8 mouse cellular contexts compared by ENCODE assay signal in genomic region chr9:78108796-78109239, GRCm38 (mm10). TPM values are rescaled to one million over a fixed set of nuclear protein-coding genes. Genes with fewer than 3 reads are reported as not detected.
A peak's percentile ranks its signal among the peaks of the same experiment; 100 is the strongest.
DNase-seq lines count a peak whose midpoint lies in the region; ATAC-seq and TF ChIP-seq lines count a peak whose summit lies in the region.

TSS of gene Fbxo9 (minus strand) at chr9:78109065.
TSS of gene Ick (plus strand) at chr9:78109192.

- WGBS in embryonic facial prominence, embryonic 14.5 days, result under 1% methylated on average over 20 of the region's 20 CpGs
- WGBS in heart, adult 2 months, result 1% methylated on average over 20 of the region's 20 CpGs
- under 1% methylated on average over 20 of the region's 20 CpGs for WGBS in limb, embryonic 13.5 days
- under 1% methylated on average over 20 of the region's 20 CpGs for WGBS in midbrain, embryonic 16.5 days

- peak within 1 kb of the TSS; percentile 92 for H3K4me3 ChIP-seq in embryonic facial prominence, embryonic 14.5 days (ENCODE audit: low read depth, low read length)
- peak within 1 kb of the TSS; percentile 98 for H3K4me3 ChIP-seq in heart, adult 2 months
- peak within 1 kb of the TSS; percentile 92 for H3K4me3 ChIP-seq in limb, embryonic 13.5 days
- peak within 1 kb of the TSS; percentile 85 for H3K4me3 ChIP-seq in midbrain, embryonic 16.5 days (ENCODE audit: low read depth, low read length)

- peak; percentile 98 for DNase-seq in 3T3-L1 (ENCODE audit: low read depth, low spot score)
- peak; percentile 49 to 72 for DNase-seq in adrenal gland, postnatal 4 days (ENCODE audit: low spot score in 2 of 2)
- DNase-seq in embryonic facial prominence, embryonic 14.5 days (ENCODE audit: low spot score), result peak; percentile 99
- DNase-seq in heart, adult 2 months, result peak; percentile 85 to 91
- DNase-seq in kidney, adult 8-10 months, result peak; percentile 92 to 94
- DNase-seq in spleen, postnatal 14 days (ENCODE audit: low spot score in 2 of 2), result peak; percentile 65 to 79

- H3K9me3 ChIP-seq in embryonic facial prominence, embryonic 14.5 days (ENCODE audit: control insufficient read depth, low read length), result no peaks in the 10 kb centered on the region
- H3K9me3 ChIP-seq in limb, embryonic 13.5 days, result no peaks in the 10 kb centered on the region
- no peaks in the 10 kb centered on the region for H3K9me3 ChIP-seq in midbrain, embryonic 16.5 days (replicated peaks; ENCODE audit: control insufficient read depth, low read length, poor library complexity, severe bottlenecking)

- peak; percentile 79 for TF ChIP-seq POLR2A in heart, adult 2 months (IDR thresholded peaks at IDR 0.05; ENCODE audit: insufficient read depth, low read depth, low read length)

- H3K27ac ChIP-seq in embryonic facial prominence, embryonic 14.5 days (replicated peaks; ENCODE audit: low read depth, low read length), result peak within 1 kb of the TSS; percentile 92
- H3K27ac ChIP-seq in heart, adult 2 months, result peak within 1 kb of the TSS; percentile 96
- peak within 1 kb of the TSS; percentile 95 for H3K27ac ChIP-seq in limb, embryonic 13.5 days
- peak within 1 kb of the TSS; percentile 91 for H3K27ac ChIP-seq in midbrain, embryonic 16.5 days (ENCODE audit: low read length)

- TF ChIP-seq CTCF in heart, adult 2 months (IDR thresholded peaks at IDR 0.05), result no peak

- H3K36me3 ChIP-seq in embryonic facial prominence, embryonic 14.5 days (ENCODE audit: control insufficient read depth, insufficient read depth, low read length), result peaks cover 18% of the 10 kb centered on the region; the same call in 1 of the 2 replicates
- H3K36me3 ChIP-seq in heart, adult 2 months (ENCODE audit: control insufficient read depth, insufficient read depth, low read length), result peaks cover 9% of the 10 kb centered on the region
- peaks cover 19% of the 10 kb centered on the region for H3K36me3 ChIP-seq in limb, embryonic 13.5 days
- no peaks in the 10 kb centered on the region for H3K36me3 ChIP-seq in midbrain, embryonic 16.5 days (ENCODE audit: control insufficient read depth, insufficient read depth, low read length)

- no peak for TF ChIP-seq EP300 in heart, adult 2 months (IDR thresholded peaks at IDR 0.05; ENCODE audit: insufficient read depth, low read depth, low read length)

- peak within 1 kb of the TSS; percentile 89 for H3K9ac ChIP-seq in embryonic facial prominence, embryonic 14.5 days (ENCODE audit: low read depth, low read length)
- peak within 1 kb of the TSS; percentile 97 for H3K9ac ChIP-seq in heart, adult 2 months (ENCODE audit: low read depth, low read length)
- peak within 1 kb of the TSS; percentile 95 for H3K9ac ChIP-seq in limb, embryonic 13.5 days
- H3K9ac ChIP-seq in midbrain, embryonic 16.5 days (ENCODE audit: low read depth, low read length), result peak within 1 kb of the TSS; percentile 78

- intact Hi-C loops in heart, adult 2 months (cut with DNase I), result no loop called here

- peaks cover 14% of the 10 kb centered on the region for H3K4me1 ChIP-seq in embryonic facial prominence, embryonic 14.5 days (ENCODE audit: control insufficient read depth, insufficient read depth, low read length)
- peaks cover 8% of the 10 kb centered on the region for H3K4me1 ChIP-seq in heart, adult 2 months (ENCODE audit: control insufficient read depth, insufficient read depth, low read length)
- peaks cover 30% of the 10 kb centered on the region for H3K4me1 ChIP-seq in limb, embryonic 13.5 days
- peaks cover 15% of the 10 kb centered on the region for H3K4me1 ChIP-seq in midbrain, embryonic 16.5 days (ENCODE audit: control insufficient read depth, insufficient read depth, low read length)

- H3K79me2 ChIP-seq in heart, adult 2 months (replicated peaks; ENCODE audit: control insufficient read depth, insufficient read depth, low read length), result peaks cover 2% of the 10 kb centered on the region; the same call in 1 of the 2 replicates

- ATAC-seq in embryonic facial prominence, embryonic 14.5 days (ENCODE audit: low read depth), result peak; percentile 94
- ATAC-seq in limb, embryonic 13.5 days (ENCODE audit: low FRiP score, low read depth), result peak; percentile 95
- peak; percentile 96 for ATAC-seq in midbrain, embryonic 16.5 days

- peak within 1 kb of the TSS; percentile 91 for H3K4me2 ChIP-seq in embryonic facial prominence, embryonic 14.5 days (ENCODE audit: low read depth, low read length)
- H3K4me2 ChIP-seq in limb, embryonic 13.5 days (replicated peaks), result peak within 1 kb of the TSS; percentile 83
- peak within 1 kb of the TSS; percentile 91 for H3K4me2 ChIP-seq in midbrain, embryonic 16.5 days (ENCODE audit: low read length)

- no peaks in the 10 kb centered on the region for H3K27me3 ChIP-seq in embryonic facial prominence, embryonic 14.5 days (replicated peaks; ENCODE audit: control insufficient read depth, insufficient read depth, low read length)
- no peaks in the 10 kb centered on the region for H3K27me3 ChIP-seq in heart, adult 2 months (ENCODE audit: control insufficient read depth, insufficient read depth, low read length)
- H3K27me3 ChIP-seq in limb, embryonic 13.5 days, result no peaks in the 10 kb centered on the region
- no peaks in the 10 kb centered on the region for H3K27me3 ChIP-seq in midbrain, embryonic 16.5 days (ENCODE audit: control insufficient read depth, insufficient read depth, low read depth, low read length)

RNA-seq across cellular contexts. Expression of gene Fbxo9, which starts in this region (rescaled TPM):
- 10 to 100 TPM; 64.9 to 66.5 TPM for total RNA-seq in adrenal gland, postnatal 4 days (2021)
- 43.5 and 46.5 TPM in 2 replicates for polyA plus RNA-seq in embryonic facial prominence, embryonic 14.5 days (2014; fragmentation: Nextera tagmentation; extraction: Ambion mirVana)
- 10 to 100 TPM; 34.4 to 40.6 TPM for total RNA-seq in heart, adult 2 months (2021)
- polyA plus RNA-seq in heart, adult 2 months (2012; rRNA removed), result 64.1 and 69.5 TPM in 2 replicates
- polyA plus RNA-seq in limb, embryonic 13.5 days (2015; fragmentation: Nextera tagmentation; extraction: Ambion mirVana), result 36.8 and 39.4 TPM in 2 replicates
- 74.0 and 81.0 TPM in 2 replicates for polyA plus RNA-seq in midbrain, embryonic 16.5 days (2015; fragmentation: Nextera tagmentation; extraction: Ambion mirVana)

RNA-seq across cellular contexts. Expression of gene Ick, which starts in this region (rescaled TPM):
- total RNA-seq in adrenal gland, postnatal 4 days (2021), result 10 to 100 TPM; 35.6 to 36.1 TPM
- 23.4 and 23.6 TPM in 2 replicates for polyA plus RNA-seq in embryonic facial prominence, embryonic 14.5 days (2014; fragmentation: Nextera tagmentation; extraction: Ambion mirVana)
- total RNA-seq in heart, adult 2 months (2021), result 10 to 100 TPM; 12.5 to 14.0 TPM
- 7.8 and 10.1 TPM in 2 replicates for polyA plus RNA-seq in heart, adult 2 months (2012; rRNA removed)
- polyA plus RNA-seq in limb, embryonic 13.5 days (2015; fragmentation: Nextera tagmentation; extraction: Ambion mirVana), result 32.1 and 33.9 TPM in 2 replicates
- polyA plus RNA-seq in midbrain, embryonic 16.5 days (2015; fragmentation: Nextera tagmentation; extraction: Ambion mirVana), result 42.5 and 44.5 TPM in 2 replicates

Comparison
In these comparisons a context has a peak if more than half of its experiments do, and no peak if none do; other contexts are left out.
1. Peak in every context shown above with its lines: DNase-seq, ATAC-seq, H3K4me3 ChIP-seq and H3K27ac ChIP-seq.